Mouse (Mus musculus): ENCODE results near the gene Kcnip2.

GRCm38 (mm10) chr19:45803408-45803807 lies 12.5 kb downstream of the Kcnip2 start:
- TF ChIP-seq CTCF (IDR thresholded peaks at IDR 0.05; ENCODE audit: low read depth) (no peak), EP300 (optimal IDR thresholded peaks at IDR 0.05) (no peak)

Measured in stomach, postnatal 0 days (tissue).